Mouse (Mus musculus) effector memory CD4-positive, alpha-beta T cell, adult 7 months (primary cell): ENCODE data around the gene Olfr922. TPM values are rescaled to one million over a fixed set of nuclear protein-coding genes. Genes with fewer than 3 reads are reported as not detected.

Source experiments
- polyA plus RNA-seq: library from polyadenylated mRNA; unstranded; fragments of 100-300 nt; shearing (Covaris generic); gene quantifications from one replicate; pipeline ENCODE4 v1.2.1, GENCODE M21; 2017

Olfr922 gene
- polyA plus RNA-seq: not detected

GRCm38 (mm10) chr9:38814314-38814713 is at the start of gene Olfr922:
Gene Olfr922, plus strand, starts transcription at chr9:38814614.

DNA sequence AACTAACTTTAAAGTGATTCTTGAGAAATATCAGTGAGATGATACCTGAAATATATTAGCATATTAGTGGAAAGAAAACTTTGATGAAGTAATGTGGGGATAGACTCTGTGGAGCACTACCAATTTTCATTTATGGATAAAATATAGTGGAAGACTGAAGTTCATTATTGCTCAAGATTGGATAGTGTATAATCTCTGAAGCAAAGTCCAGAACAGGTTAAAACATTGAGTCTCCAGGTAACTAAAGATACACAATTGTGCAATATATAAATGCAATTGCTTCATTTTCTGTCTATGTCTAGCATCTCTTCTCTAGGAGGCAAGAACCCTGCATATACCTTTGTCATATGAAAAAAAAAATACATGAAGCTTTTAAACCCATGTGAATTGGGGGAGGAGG is 41.6 kb upstream of the Olfr922 start, which contains the start of gene Olfr921:
Gene Olfr921 (plus strand): TSS at position 301 of the 400 bp plus-strand sequence.

DNA sequence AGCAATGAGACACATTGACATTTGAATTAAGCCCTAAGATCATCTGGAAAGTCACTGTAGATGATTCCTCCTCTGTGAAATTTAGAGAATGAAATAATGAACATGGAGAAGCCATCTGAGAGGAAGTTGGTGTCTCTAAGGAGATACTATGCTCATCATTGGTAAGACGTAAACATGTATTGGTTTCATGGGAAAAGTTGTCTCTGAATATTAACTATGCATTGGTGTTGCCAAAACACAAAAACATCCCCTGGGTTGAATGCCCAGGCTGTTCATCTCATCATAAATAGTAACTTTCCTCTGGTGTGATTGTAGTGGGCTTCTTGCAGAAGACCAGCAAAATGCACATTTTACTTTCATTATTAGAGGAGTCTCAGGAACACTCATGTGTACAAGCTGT is 11.8 kb downstream of the Olfr922 start, which contains the start of gene Olfr923:
Gene Olfr923 (plus strand): TSS at position 301 of the 400 bp plus-strand sequence.

DNA sequence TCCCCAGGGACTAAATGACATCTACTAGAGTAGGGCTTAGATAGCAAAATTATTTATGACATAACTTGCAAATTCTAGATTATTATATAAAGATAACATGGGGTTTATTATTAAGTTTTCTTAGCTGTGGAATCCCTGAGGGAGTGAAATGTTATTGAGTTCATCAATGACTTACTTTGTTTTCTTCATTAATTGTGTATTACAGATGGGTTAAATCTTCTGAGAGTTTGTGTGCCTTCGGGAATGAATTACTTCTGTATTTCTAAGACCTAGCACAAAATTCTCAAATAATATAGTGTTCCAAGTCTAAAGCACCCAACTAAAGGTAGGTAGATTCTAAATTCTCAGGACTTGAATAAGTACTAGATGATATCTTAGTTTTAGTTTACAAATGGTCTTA is 29.7 kb downstream of the Olfr922 start, which contains the start of gene Olfr924:
Gene Olfr924 (plus strand): TSS at position 301 of the 400 bp plus-strand sequence.

DNA sequence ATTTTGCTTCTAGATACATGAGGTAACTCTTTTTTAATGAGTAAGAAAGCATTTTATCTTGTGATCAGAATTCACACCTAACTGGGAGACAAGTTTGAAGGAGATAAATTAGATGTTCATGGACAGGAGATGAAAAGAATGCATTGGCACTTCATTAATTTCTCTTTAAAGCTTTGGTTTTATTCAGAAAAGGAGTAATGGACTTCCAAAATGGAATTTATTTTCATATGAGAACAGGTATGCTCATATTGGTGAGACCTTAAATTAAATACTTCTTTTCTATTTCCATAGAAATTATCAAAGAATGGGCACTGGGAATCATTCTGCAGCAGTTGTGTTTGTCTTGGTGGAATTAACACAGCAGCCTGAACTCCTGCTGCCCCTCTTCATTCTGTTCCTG is 40.3 kb downstream of the Olfr922 start, which contains the start of gene Olfr26:
Gene Olfr26 (plus strand): TSS at position 301 of the 400 bp plus-strand sequence.

Other genes starting within 250 kb of the Olfr922 start
- 0.06 TPM for gene Olfr912, start 234.4 kb upstream of the Olfr922 start, polyA plus RNA-seq
- gene Olfr913, start 221.9 kb upstream of the Olfr922 start, polyA plus RNA-seq: not detected
- not detected for gene Olfr914, start 209.5 kb upstream of the Olfr922 start, polyA plus RNA-seq
- 0.22 TPM for gene Olfr916, start 154.7 kb upstream of the Olfr922 start, polyA plus RNA-seq
- gene Olfr917, start 148.8 kb upstream of the Olfr922 start, polyA plus RNA-seq: not detected
- not detected for gene Olfr918, start 140.0 kb upstream of the Olfr922 start, polyA plus RNA-seq
- gene Olfr919, start 110.9 kb upstream of the Olfr922 start, polyA plus RNA-seq: not detected
- gene Vwa5a, start 96.3 kb upstream of the Olfr922 start, polyA plus RNA-seq: 28.5 TPM
- not detected for gene Olfr920, start 62.3 kb upstream of the Olfr922 start, polyA plus RNA-seq
- gene Olfr921, start 41.5 kb upstream of the Olfr922 start, polyA plus RNA-seq: not detected
- gene Olfr923, start 11.9 kb downstream of the Olfr922 start, polyA plus RNA-seq: not detected
- not detected for gene Olfr924, start 29.8 kb downstream of the Olfr922 start, polyA plus RNA-seq
- not detected for gene Olfr26, start 40.4 kb downstream of the Olfr922 start, polyA plus RNA-seq
- not detected for gene Olfr926, start 62.5 kb downstream of the Olfr922 start, polyA plus RNA-seq
- gene Olfr930, start 115.2 kb downstream of the Olfr922 start, polyA plus RNA-seq: not detected
- gene Olfr933, start 157.7 kb downstream of the Olfr922 start, polyA plus RNA-seq: 0.11 TPM
- 0.21 TPM for gene Olfr934, start 173.7 kb downstream of the Olfr922 start, polyA plus RNA-seq
- not detected for gene Olfr935, start 185.1 kb downstream of the Olfr922 start, polyA plus RNA-seq
- gene Olfr146, start 208.8 kb downstream of the Olfr922 start, polyA plus RNA-seq: not detected